Mouse (Mus musculus) bone marrow, adult 2 months (tissue): Measurements from ENCODE around the gene Tmtc2. TPM values are rescaled to one million over a fixed set of nuclear protein-coding genes. Genes with fewer than 3 reads are reported as not detected.

Experiments
- H3K27ac ChIP-seq: fragments of 200-500 bp; 2 replicates; pipeline ENCODE4 v1.5.1; 2012; ENCODE audit warnings: low read depth, mild to moderate bottlenecking, control low read depth, inconsistent platforms, low read length; ENCODE audit not compliant: control insufficient read depth, poor library complexity, insufficient read depth
- H3K4me1 ChIP-seq: fragments of 200-500 bp; 2 replicates; pipeline ENCODE4 v1.6.1; 2011; ENCODE audit warnings: low read length; ENCODE audit not compliant: control insufficient read depth, insufficient read depth
- H3K4me3 ChIP-seq: fragments of 200-500 bp; replicated peaks from 2 replicates; pipeline ENCODE3; 2011; ENCODE audit warnings: mild to moderate bottlenecking, low read depth, low read length, control low read depth; ENCODE audit not compliant: control insufficient read depth
- CTCF ChIP-seq: fragments of 200-500 bp; IDR thresholded peaks from 2 replicates; pipeline ENCODE4 v1.5.1; 2011; ENCODE audit warnings: low read length, control low read depth; ENCODE audit not compliant: control insufficient read depth, insufficient read depth
- POLR2A ChIP-seq: fragments of 200-500 bp; IDR thresholded peaks from 2 replicates; pipeline ENCODE4 v1.6.1; 2011; ENCODE audit warnings: low read depth, mild to moderate bottlenecking, control low read depth, low read length, borderline replicate concordance; ENCODE audit not compliant: control insufficient read depth
- WGBS: fragments of 180-500 bp; shearing (Covaris S2); methylation state at CpG from one replicate; pipeline ENCODE4 v1.1.7; 2018; 5-methylcytosine and 5-hydroxymethylcytosine counted together
- polyA plus RNA-seq: library from polyadenylated mRNA; stranded (reverse); fragments of >200 nt; gene quantifications from 2 replicates; pipeline ENCODE4 v1.2.4, GENCODE M21; 2011; ENCODE audit warnings: low replicate concordance; ENCODE audit not compliant: missing spikeins, insufficient read depth, insufficient read length

Gene Tmtc2
- polyA plus RNA-seq, 1 experiment = 1.3 TPM

GRCm38 (mm10) chr10:105561548-105561947 is 12.7 kb downstream of the Tmtc2 start:
- no peak overlapping the region for H3K4me3 ChIP-seq
- TF ChIP-seq CTCF (no peak), POLR2A (no peak)
- H3K4me1 ChIP-seq = no peaks in the 10 kb centered on the region
- no peak overlapping the region for H3K27ac ChIP-seq
- WGBS = 80% methylated on average over 4 of the region's 4 CpGs

GRCm38 (mm10) chr10:105557581-105557980 is 16.7 kb downstream of the Tmtc2 start:
- no peaks in the 10 kb centered on the region for H3K4me1 ChIP-seq
- 77% methylated on average over 5 of the region's 5 CpGs for WGBS
- H3K27ac ChIP-seq = no peak overlapping the region
- H3K4me3 ChIP-seq = no peak overlapping the region
- TF ChIP-seq POLR2A (no peak), CTCF (no peak)

GRCm38 (mm10) chr10:105556890-105557572 is 17.2 kb downstream of the Tmtc2 start:
- H3K27ac ChIP-seq = no peak overlapping the region
- H3K4me1 ChIP-seq = no peaks in the 10 kb centered on the region
- 64% methylated on average over 6 of the region's 6 CpGs for WGBS
- TF ChIP-seq POLR2A = no peak
- TF ChIP-seq CTCF = no peak
- H3K4me3 ChIP-seq = no peak overlapping the region

GRCm38 (mm10) chr10:105554153-105554552 is 20.1 kb downstream of the Tmtc2 start:
- 84% methylated on average over 2 of the region's 2 CpGs for WGBS
- no peak for TF ChIP-seq POLR2A

GRCm38 (mm10) chr10:105548040-105548439 is 26.2 kb downstream of the Tmtc2 start:
- 54% methylated on average over 2 of the region's 2 CpGs for WGBS
- no peak overlapping the region for H3K27ac ChIP-seq
- H3K4me1 ChIP-seq = no peaks in the 10 kb centered on the region
- TF ChIP-seq CTCF = no peak
- no peak for TF ChIP-seq POLR2A
- H3K4me3 ChIP-seq = no peak overlapping the region

More at GRCm38 (mm10) chr10:105554153-105554552, 20.1 kb downstream of the Tmtc2 start:
- H3K4me1 ChIP-seq = no peaks in the 10 kb centered on the region
- no peak overlapping the region for H3K4me3 ChIP-seq
- H3K27ac ChIP-seq = no peak overlapping the region

DNA sequence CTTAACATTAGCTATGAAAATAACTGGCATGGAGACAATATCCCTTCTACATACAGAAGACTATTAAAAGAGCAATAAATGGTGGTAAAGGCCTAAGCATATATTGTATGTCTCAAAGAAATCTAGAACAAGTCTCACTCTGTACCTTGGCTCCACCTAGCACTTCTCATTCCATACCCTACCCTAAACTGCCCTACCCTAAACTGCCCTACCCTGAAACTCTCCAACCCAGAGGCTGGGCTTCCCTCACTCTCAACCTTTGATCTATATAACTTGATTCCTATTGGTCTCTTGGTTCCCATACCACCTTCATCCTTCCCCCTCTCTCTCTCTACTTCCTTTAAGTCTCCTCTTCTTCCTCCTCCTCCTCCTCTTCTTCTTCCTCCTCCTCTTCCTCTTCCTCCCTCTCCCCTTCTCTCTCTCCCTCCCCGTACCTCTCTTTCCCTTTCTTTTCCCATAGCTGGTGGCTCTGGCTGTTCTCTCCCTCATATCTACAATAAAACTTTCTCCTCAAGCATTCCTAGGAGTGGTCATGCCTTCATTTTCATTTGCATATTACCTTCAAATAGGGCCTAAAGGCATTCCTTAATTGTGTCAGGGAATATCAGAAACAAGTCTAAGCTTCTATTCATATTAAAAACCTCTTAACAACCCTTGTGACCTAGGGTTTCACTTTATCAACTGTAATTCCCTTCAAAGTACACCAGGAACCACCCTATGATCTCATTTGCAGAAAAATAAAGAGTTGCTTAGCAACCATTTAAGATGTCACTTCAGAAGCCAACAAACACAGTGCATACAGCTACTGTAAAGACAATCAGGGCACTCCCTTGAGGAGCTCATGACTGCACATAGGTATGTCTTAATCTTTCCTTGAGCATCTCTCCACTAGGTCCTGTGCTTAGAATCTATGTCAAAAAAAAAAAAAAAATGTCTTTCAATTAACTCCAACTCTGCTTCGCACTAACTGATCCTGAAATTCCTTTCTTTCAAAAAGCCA is 29.9 kb downstream of the Tmtc2 start:
- H3K27ac ChIP-seq = no peak overlapping the region
- no peaks in the 10 kb centered on the region for H3K4me1 ChIP-seq
- no peak overlapping the region for H3K4me3 ChIP-seq
- TF ChIP-seq POLR2A = no peak
- TF ChIP-seq CTCF = no peak
- WGBS = 67% methylated on average over 2 of the region's 2 CpGs

- 84% methylated on average over 6 of the region's 6 CpGs for WGBS
- Histone ChIP-seq H3K4me1 (no peaks in the 10 kb centered on the region), H3K27ac (no peak overlapping the region), H3K4me3 (no peak overlapping the region)
- TF ChIP-seq CTCF (no peak), POLR2A (no peak)
These were observed 32.2 kb downstream of the Tmtc2 start for GRCm38 (mm10) chr10:105542081-105542480.

GRCm38 (mm10) chr10:105539697-105540096 is 34.6 kb downstream of the Tmtc2 start:
- WGBS = 79% methylated on average over 5 of the region's 5 CpGs
- no peak overlapping the region for H3K4me3 ChIP-seq
- no peak overlapping the region for H3K27ac ChIP-seq
- TF ChIP-seq POLR2A (no peak), CTCF (no peak)
- H3K4me1 ChIP-seq = no peaks in the 10 kb centered on the region

DNA sequence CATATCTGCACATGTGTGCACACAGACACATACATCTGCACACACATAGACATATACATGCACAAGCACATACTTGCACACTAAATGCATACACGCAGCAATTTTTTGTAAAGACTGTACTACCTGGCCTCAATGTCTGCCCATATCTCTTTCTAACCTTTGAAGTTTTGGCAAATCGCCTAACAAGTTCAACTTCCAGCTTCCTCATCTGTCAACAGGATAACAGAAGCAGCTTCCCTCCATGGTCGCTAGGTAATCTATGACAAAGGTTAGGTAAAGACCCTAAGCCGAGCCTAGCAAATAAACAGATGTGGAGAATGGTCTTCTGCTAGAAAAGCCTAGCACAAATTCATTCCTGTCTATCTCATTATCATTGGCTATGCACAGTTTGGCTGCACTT is 37.3 kb downstream of the Tmtc2 start:
- no peak for TF ChIP-seq CTCF
- TF ChIP-seq POLR2A = no peak
- H3K4me1 ChIP-seq = no peaks in the 10 kb centered on the region
- H3K27ac ChIP-seq = no peak overlapping the region
- H3K4me3 ChIP-seq = no peak overlapping the region
- 73% methylated on average over 4 of the region's 4 CpGs for WGBS
